ENCODE assay signal across 29 mouse cellular contexts in genomic region chr2:172597056-172597455, GRCm38 (mm10). TPM values are rescaled to one million over a fixed set of nuclear protein-coding genes. Genes with fewer than 3 reads are reported as not detected.
DNase-seq lines count a peak whose midpoint lies in the region; ATAC-seq and TF ChIP-seq lines count a peak whose summit lies in the region.
"Had no signal": no experiment of that assay in that cellular context is flagged by ENCODE, and none has a peak within 500 bp of the region (broad histone marks: within the 10 kb centered on the region; RNA-seq: fewer than 3 reads in every experiment).

No protein-coding gene starts in this region.

- no peak for DNase-seq in forebrain, embryonic 10.5 days (ENCODE audit: extremely low spot score, low spot score)
- peak; percentile 17 for DNase-seq in NIH3T3 (ENCODE audit: low read depth)
- DNase-seq in embryonic facial prominence, embryonic 14.5 days (ENCODE audit: low spot score) = peak; percentile 53
- DNase-seq in hindbrain, postnatal 0 days (ENCODE audit: low spot score) = no peak
- DNase-seq in kidney, postnatal 14 days = no peak
- DNase-seq: adrenal gland, postnatal 25 days; B cell, adult 2 months; cerebellum, adult 11-12 months; cerebellum, adult 9-10 months; cerebellum, postnatal 14 days; gastrocnemius, postnatal 10 days; gastrocnemius, postnatal 36 days; heart, adult 2 months; heart, postnatal 14 days; heart, postnatal 4 days had no signal

- H3K4me1 ChIP-seq in forebrain, embryonic 10.5 days = peaks cover 29% of the 10 kb centered on the region
- no peaks in the 10 kb centered on the region for H3K4me1 ChIP-seq in forebrain, embryonic 16.5 days (replicated peaks; ENCODE audit: control insufficient read depth, insufficient read depth, low read length)
- H3K4me1 ChIP-seq in embryonic facial prominence, embryonic 14.5 days (ENCODE audit: control insufficient read depth, insufficient read depth, low read length) = 0 out of 2 replicates have a peak, but pooled peaks cover 2% of the 10 kb centered on the region
- no peaks in the 10 kb centered on the region for H3K4me1 ChIP-seq in hindbrain, postnatal 0 days (ENCODE audit: insufficient read depth, low read length)
- H3K4me1 ChIP-seq in kidney, embryonic 16.5 days (ENCODE audit: insufficient read depth, low read length) = no peaks in the 10 kb centered on the region
- H3K4me1 ChIP-seq: forebrain, embryonic 15.5 days; heart, embryonic 10.5 days; heart, embryonic 13.5 days had no signal

- no peak for TF ChIP-seq CTCF in hindbrain, postnatal 0 days (IDR thresholded peaks at IDR 0.05; ENCODE audit: low read depth)

- H3K4me3 ChIP-seq in forebrain, embryonic 10.5 days = no peak overlapping the region
- H3K4me3 ChIP-seq in forebrain, embryonic 16.5 days (replicated peaks; ENCODE audit: low read length) = no peak overlapping the region
- H3K4me3 ChIP-seq in embryonic facial prominence, embryonic 14.5 days (ENCODE audit: low read depth, low read length) = no peak overlapping the region
- no peak overlapping the region for H3K4me3 ChIP-seq in hindbrain, postnatal 0 days (ENCODE audit: low read length)
- no peak overlapping the region for H3K4me3 ChIP-seq in kidney, embryonic 16.5 days (ENCODE audit: low read length)
- H3K4me3 ChIP-seq: embryonic facial prominence, embryonic 13.5 days; forebrain, embryonic 12.5 days; forebrain, embryonic 15.5 days; heart, adult 2 months; heart, embryonic 10.5 days; heart, embryonic 13.5 days had no signal

- no peak for ATAC-seq in forebrain, embryonic 16.5 days
- ATAC-seq in embryonic facial prominence, embryonic 14.5 days (ENCODE audit: low read depth) = peak; percentile 33; the same call in 1 of the 2 replicates
- no peak for ATAC-seq in hindbrain, postnatal 0 days
- ATAC-seq in kidney, embryonic 16.5 days (ENCODE audit: low FRiP score, low TSS enrichment) = no peak
- ATAC-seq: activated CD4-positive, CD25-positive, alpha-beta regulatory T cell, adult 4 months; CD4-positive, CD25-positive, alpha-beta regulatory T cell, adult 4 months; forebrain, embryonic 15.5 days had no signal

- 0 out of 2 replicates have a peak overlapping the region, but pooled peaks have one; percentile 53 for H3K27ac ChIP-seq in forebrain, embryonic 10.5 days
- no peak overlapping the region for H3K27ac ChIP-seq in forebrain, embryonic 16.5 days (ENCODE audit: low read length)
- H3K27ac ChIP-seq in embryonic facial prominence, embryonic 14.5 days (replicated peaks; ENCODE audit: low read depth, low read length) = no peak overlapping the region
- H3K27ac ChIP-seq in hindbrain, postnatal 0 days = no peak overlapping the region
- H3K27ac ChIP-seq in kidney, embryonic 16.5 days (ENCODE audit: low read length) = no peak overlapping the region
- H3K27ac ChIP-seq: embryonic facial prominence, embryonic 13.5 days; forebrain, embryonic 12.5 days; forebrain, embryonic 15.5 days; heart, adult 2 months; heart, embryonic 10.5 days; heart, embryonic 13.5 days; hindbrain, embryonic 14.5 days had no signal

- no peaks in the 10 kb centered on the region for H3K9me3 ChIP-seq in forebrain, embryonic 10.5 days
- no peaks in the 10 kb centered on the region for H3K9me3 ChIP-seq in forebrain, embryonic 16.5 days (ENCODE audit: control insufficient read depth, low read length)
- no peaks in the 10 kb centered on the region for H3K9me3 ChIP-seq in embryonic facial prominence, embryonic 14.5 days (ENCODE audit: control insufficient read depth, low read length)
- H3K9me3 ChIP-seq in hindbrain, postnatal 0 days (ENCODE audit: low read length) = no peaks in the 10 kb centered on the region
- H3K9me3 ChIP-seq in kidney, embryonic 16.5 days (ENCODE audit: low read length) = no peaks in the 10 kb centered on the region
- H3K9me3 ChIP-seq: embryonic facial prominence, embryonic 13.5 days; forebrain, embryonic 12.5 days; forebrain, embryonic 15.5 days; heart, embryonic 10.5 days; heart, embryonic 13.5 days had no signal

- H3K36me3 ChIP-seq in forebrain, embryonic 10.5 days (replicated peaks) = no peaks in the 10 kb centered on the region
- no peaks in the 10 kb centered on the region for H3K36me3 ChIP-seq in forebrain, embryonic 16.5 days (ENCODE audit: control insufficient read depth, insufficient read depth)
- H3K36me3 ChIP-seq in embryonic facial prominence, embryonic 14.5 days (ENCODE audit: control insufficient read depth, insufficient read depth, low read length) = no peaks in the 10 kb centered on the region
- no peaks in the 10 kb centered on the region for H3K36me3 ChIP-seq in hindbrain, postnatal 0 days (ENCODE audit: insufficient read depth, low read length)
- no peaks in the 10 kb centered on the region for H3K36me3 ChIP-seq in kidney, embryonic 16.5 days (ENCODE audit: insufficient read depth, low read length)
- H3K36me3 ChIP-seq: embryonic facial prominence, embryonic 13.5 days; forebrain, embryonic 12.5 days; forebrain, embryonic 15.5 days; heart, embryonic 10.5 days; heart, embryonic 13.5 days had no signal

- no peak overlapping the region for H3K9ac ChIP-seq in forebrain, embryonic 16.5 days (replicated peaks; ENCODE audit: low read depth, low read length)
- no peak overlapping the region for H3K9ac ChIP-seq in embryonic facial prominence, embryonic 14.5 days (ENCODE audit: low read depth, low read length)
- no peak overlapping the region for H3K9ac ChIP-seq in hindbrain, postnatal 0 days (replicated peaks; ENCODE audit: low read length)
- no peak overlapping the region for H3K9ac ChIP-seq in kidney, embryonic 16.5 days (replicated peaks; ENCODE audit: low read length)
- H3K9ac ChIP-seq: embryonic facial prominence, embryonic 13.5 days; forebrain, embryonic 12.5 days; forebrain, embryonic 15.5 days; heart, embryonic 13.5 days; hindbrain, embryonic 14.5 days had no signal

- 67% methylated on average over 7 of the region's 7 CpGs for WGBS in forebrain, embryonic 10.5 days
- 62% methylated on average over 7 of the region's 7 CpGs for WGBS in forebrain, embryonic 16.5 days
- WGBS in embryonic facial prominence, embryonic 14.5 days = 31% methylated on average over 7 of the region's 7 CpGs
- WGBS in hindbrain, postnatal 0 days = 69% methylated on average over 6 of the region's 7 CpGs
- 41% methylated on average over 7 of the region's 7 CpGs for WGBS in kidney, embryonic 16.5 days

- peaks cover 7% of the 10 kb centered on the region; the same call in 1 of the 2 replicates for H3K27me3 ChIP-seq in forebrain, embryonic 10.5 days (ENCODE audit: poor library complexity, severe bottlenecking)
- H3K27me3 ChIP-seq in forebrain, embryonic 16.5 days (replicated peaks; ENCODE audit: control insufficient read depth, insufficient read depth, low read length) = no peaks in the 10 kb centered on the region
- H3K27me3 ChIP-seq in embryonic facial prominence, embryonic 14.5 days (replicated peaks; ENCODE audit: control insufficient read depth, insufficient read depth, low read length) = no peaks in the 10 kb centered on the region
- H3K27me3 ChIP-seq in hindbrain, postnatal 0 days (ENCODE audit: insufficient read depth, low read length) = no peaks in the 10 kb centered on the region; the same call in 1 of the 2 replicates
- H3K27me3 ChIP-seq in kidney, embryonic 16.5 days (ENCODE audit: insufficient read depth, low read length) = no peaks in the 10 kb centered on the region
- H3K27me3 ChIP-seq: embryonic facial prominence, embryonic 13.5 days; forebrain, embryonic 12.5 days; forebrain, embryonic 15.5 days had no signal

- no peak overlapping the region for H3K4me2 ChIP-seq in forebrain, embryonic 16.5 days (ENCODE audit: low read length)
- H3K4me2 ChIP-seq in embryonic facial prominence, embryonic 14.5 days (ENCODE audit: low read depth, low read length) = no peak overlapping the region
- H3K4me2 ChIP-seq in hindbrain, postnatal 0 days (ENCODE audit: low read depth, low read length) = no peak overlapping the region
- H3K4me2 ChIP-seq in kidney, embryonic 16.5 days (replicated peaks; ENCODE audit: low read depth, low read length) = no peak overlapping the region
- H3K4me2 ChIP-seq: embryonic facial prominence, embryonic 13.5 days; forebrain, embryonic 12.5 days; forebrain, embryonic 15.5 days; heart, embryonic 13.5 days; hindbrain, embryonic 14.5 days had no signal

RNA-seq across cellular contexts. Expression of gene Tfap2c, which starts 47.7 kb away (rescaled TPM):
- polyA plus RNA-seq in forebrain, embryonic 10.5 days (2016; fragmentation: Nextera tagmentation; extraction: Ambion mirVana) = 38.2 and 43.2 TPM in 2 replicates
- 22.3 and 28.5 TPM in 2 replicates for polyA plus RNA-seq in forebrain, embryonic 16.5 days (2015; fragmentation: Nextera tagmentation; extraction: Ambion mirVana)
- polyA plus RNA-seq in embryonic facial prominence, embryonic 14.5 days (2014; fragmentation: Nextera tagmentation; extraction: Ambion mirVana) = 8.9 and 9.8 TPM in 2 replicates
- total RNA-seq in hindbrain, postnatal 0 days (2014; rRNA removed) = 0.14 and 0.47 TPM in 2 replicates
- polyA plus RNA-seq in hindbrain, postnatal 0 days (2015; fragmentation: Nextera tagmentation; extraction: Ambion mirVana) = 0.31 and 0.43 TPM in 2 replicates
- 0.52 and 0.60 TPM in 2 replicates for polyA plus RNA-seq in kidney, embryonic 16.5 days (2015; fragmentation: Nextera tagmentation; extraction: Ambion mirVana)
- total RNA-seq: adrenal gland, adult 8-10 months; adrenal gland, postnatal 25 days; gastrocnemius, adult 18-20 months; gastrocnemius, postnatal 10 days; gastrocnemius, postnatal 36 days; granulocyte monocyte progenitor cell, adult 5-6 weeks; heart, adult 2 months; heart, postnatal 14 days; heart, postnatal 4 days; MEL had no signal
- polyA plus RNA-seq: activated CD4-positive, CD25-positive, alpha-beta regulatory T cell, adult 4 months; heart, adult 2 months had no signal

Comparison
In these comparisons a context has a peak if more than half of its experiments do, and no peak if none do; other contexts are left out.
1. DNase-seq: peak in NIH3T3 (single experiment) and embryonic facial prominence, embryonic 14.5 days (single experiment); none in forebrain, embryonic 10.5 days (single experiment), hindbrain, postnatal 0 days (single experiment) and kidney, postnatal 14 days (single experiment).